Mouse (Mus musculus): Measurements from ENCODE around the gene Chrng.

Gene Chrng

DNA sequence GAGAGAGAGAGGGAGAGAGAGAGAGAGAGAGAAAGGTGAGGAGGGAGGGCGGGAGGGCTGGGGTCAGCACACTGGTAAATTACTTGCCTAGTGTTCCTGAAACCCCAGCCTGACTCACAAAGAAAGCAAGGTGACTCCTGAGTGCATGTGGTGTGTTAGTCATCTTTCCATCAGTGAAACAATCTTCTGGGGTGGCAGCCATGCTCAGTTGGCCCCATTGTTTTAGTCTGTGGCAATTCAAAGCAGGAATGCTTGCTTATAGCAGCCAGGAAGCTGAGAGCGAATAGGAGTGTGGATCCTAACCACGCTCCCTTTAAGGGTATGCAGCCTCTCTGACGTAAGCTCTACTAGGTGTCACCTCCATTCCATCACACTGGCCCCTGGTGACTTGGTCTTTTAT, 50.7 kb downstream of the Chrng start:
- no peak for DNase-seq (ENCODE audit: low spot score)

DNA sequence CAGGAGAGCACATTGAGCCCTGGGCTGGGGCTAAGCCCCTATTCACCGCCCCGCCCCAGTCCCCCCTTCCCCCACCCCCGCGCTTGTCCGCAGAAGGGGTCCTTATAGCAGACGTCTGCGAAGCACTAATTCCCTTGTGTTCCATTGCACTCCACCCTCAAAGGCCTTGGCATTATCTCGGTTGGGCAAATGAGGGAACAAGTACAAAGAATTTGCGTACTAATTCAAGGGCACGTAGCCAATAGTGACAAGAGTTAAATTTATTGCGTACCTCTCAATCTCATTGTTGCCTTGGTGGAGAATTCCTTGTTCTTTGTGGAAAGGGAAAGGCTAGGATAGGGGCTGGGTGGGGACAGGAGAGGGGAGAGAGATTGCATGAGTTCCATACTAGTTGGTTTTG, 53.2 kb downstream of the Chrng start:
- no peak for DNase-seq (ENCODE audit: low spot score)

DNA sequence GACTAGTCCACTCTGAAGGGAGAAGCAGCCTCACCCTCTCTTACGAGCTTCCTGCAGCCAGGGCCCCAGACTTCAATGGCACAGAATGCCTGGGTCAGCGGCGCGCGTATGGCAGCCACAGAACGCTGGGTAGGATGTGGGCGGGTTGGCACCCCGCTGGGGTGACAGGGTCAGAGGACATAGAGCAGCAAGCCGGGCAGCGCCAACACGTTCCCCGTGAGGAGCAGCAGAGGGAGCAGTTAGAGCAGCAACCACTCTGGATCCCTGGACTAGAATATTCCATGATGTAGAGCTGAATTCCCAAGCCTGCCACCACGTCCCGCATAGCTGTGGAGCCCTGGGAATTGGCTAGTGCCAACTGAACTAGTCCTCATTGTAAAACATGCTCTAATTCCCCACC, 54.0 kb downstream of the Chrng start:
- no peak for DNase-seq (ENCODE audit: low spot score)

DNA sequence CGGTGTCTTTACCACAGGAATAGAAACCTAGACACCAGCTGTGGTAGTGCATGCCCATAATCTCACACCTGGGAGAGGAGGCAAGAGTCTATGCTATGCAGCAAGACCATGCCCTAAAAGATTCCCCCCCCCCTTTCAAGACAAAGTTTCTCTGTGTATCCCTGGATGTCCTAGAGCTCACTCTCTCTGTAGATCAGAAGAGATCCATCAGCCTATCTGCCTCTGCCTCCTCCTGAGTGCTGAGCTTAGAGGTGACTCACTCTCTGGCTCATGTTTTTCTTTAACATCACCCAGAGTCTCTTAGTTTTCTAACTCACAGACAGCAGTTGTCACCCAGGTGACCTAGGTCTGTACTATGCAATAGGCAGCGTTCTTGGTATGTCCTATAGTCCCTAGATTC, 54.9 kb downstream of the Chrng start:
- DNase-seq (ENCODE audit: low spot score): no peak
